Mouse (Mus musculus): Measurements from ENCODE around the gene BC107364. TPM values are rescaled to one million over a fixed set of nuclear protein-coding genes. Genes with fewer than 3 reads are reported as not detected.
"Not testable (repeated sequence)": the region's sequence is repeated elsewhere in the genome, so short reads cannot be mapped to it uniquely, and the experiment has no call there.

BC107364 gene
- polyA plus RNA-seq, 1 experiment from 2014 or later = not detected

- Histone ChIP-seq H3K27ac (replicated peaks; ENCODE audit: low read depth, low read length) (peak overlapping the region; percentile 43; the same call in 1 of the 2 replicates), H3K9ac (ENCODE audit: low read length) (peak overlapping the region; percentile 18; the same call in 1 of the 2 replicates), H3K9me3 (ENCODE audit: control insufficient read depth, low read length) (no peaks in the 10 kb centered on the region), H3K4me1 (ENCODE audit: control insufficient read depth, insufficient read depth, low read length) (peaks cover 3% of the 10 kb centered on the region; the same call in 1 of the 2 replicates), H3K4me3 (ENCODE audit: low read depth, low read length) (peak overlapping the region; percentile 19), H3K4me2 (ENCODE audit: low read depth, severe bottlenecking) (peak overlapping the region; percentile 59), H3K36me3 (ENCODE audit: control insufficient read depth, insufficient read depth, low read length) (no peaks in the 10 kb centered on the region), H3K27me3 (ENCODE audit: control insufficient read depth, insufficient read depth, low read length) (no peaks in the 10 kb centered on the region)
- ATAC-seq (ENCODE audit: insufficient number of reproducible peaks, low FRiP score, low TSS enrichment, low read depth) (no peak), DNase-seq (ENCODE audit: low spot score) (peak; percentile 50)
- WGBS = 6% methylated on average over 26 of the region's 26 CpGs
Observed at GRCm38 (mm10) chr3:96487596-96488289, 35.6 kb upstream of the BC107364 start.

DNA sequence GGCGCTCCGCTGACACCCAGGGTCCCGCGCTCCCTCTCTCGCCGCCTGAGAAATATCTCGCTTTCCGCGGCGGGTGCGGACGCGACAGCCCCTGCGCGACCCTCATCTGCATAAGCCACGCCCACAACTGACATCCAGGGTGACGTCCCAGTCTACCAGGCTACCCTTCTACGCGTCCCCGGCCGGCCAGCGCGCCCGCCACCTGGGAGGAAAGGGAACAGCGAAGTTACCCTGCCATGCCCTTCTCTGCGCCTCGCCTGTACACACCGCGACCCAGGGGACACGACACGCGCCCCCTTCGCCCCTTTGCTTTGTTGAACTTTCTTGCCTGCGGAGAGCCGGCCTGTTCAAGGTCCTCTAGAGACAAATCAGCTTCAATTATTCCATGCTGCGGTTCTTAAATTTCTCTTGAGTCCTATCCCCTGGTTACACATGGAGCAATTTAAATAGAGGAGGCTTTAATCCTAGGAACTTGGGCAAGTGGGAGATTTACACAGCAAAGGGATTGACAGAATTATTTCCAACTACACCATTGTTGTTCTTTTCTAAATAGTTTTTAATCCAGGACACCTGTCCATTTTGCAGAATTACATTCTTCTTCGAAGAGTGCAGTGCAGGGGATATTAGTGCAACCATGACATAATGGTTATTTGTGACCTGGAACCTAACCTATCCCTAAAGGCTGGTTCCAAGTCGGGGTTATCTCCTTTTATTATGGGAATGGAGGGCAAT lies 34.9 kb upstream of the BC107364 start:
- not testable (repeated sequence) for H3K4me3 ChIP-seq (ENCODE audit: low read depth, low read length); DNase-seq (ENCODE audit: low spot score); H3K27me3 ChIP-seq (ENCODE audit: control insufficient read depth, insufficient read depth, low read length); H3K9me3 ChIP-seq (ENCODE audit: control insufficient read depth, low read length); H3K27ac ChIP-seq (replicated peaks; ENCODE audit: low read depth, low read length); H3K4me1 ChIP-seq (ENCODE audit: control insufficient read depth, insufficient read depth, low read length); H3K9ac ChIP-seq (ENCODE audit: low read length); H3K36me3 ChIP-seq (ENCODE audit: control insufficient read depth, insufficient read depth, low read length)
- H3K4me2 ChIP-seq (ENCODE audit: low read depth, severe bottlenecking) = peak overlapping the region; percentile 19; the same call in 1 of the 2 replicates
- ATAC-seq (ENCODE audit: insufficient number of reproducible peaks, low FRiP score, low TSS enrichment, low read depth) = peak; percentile 83
- WGBS = 10% methylated on average over 5 of the region's 38 CpGs

DNA sequence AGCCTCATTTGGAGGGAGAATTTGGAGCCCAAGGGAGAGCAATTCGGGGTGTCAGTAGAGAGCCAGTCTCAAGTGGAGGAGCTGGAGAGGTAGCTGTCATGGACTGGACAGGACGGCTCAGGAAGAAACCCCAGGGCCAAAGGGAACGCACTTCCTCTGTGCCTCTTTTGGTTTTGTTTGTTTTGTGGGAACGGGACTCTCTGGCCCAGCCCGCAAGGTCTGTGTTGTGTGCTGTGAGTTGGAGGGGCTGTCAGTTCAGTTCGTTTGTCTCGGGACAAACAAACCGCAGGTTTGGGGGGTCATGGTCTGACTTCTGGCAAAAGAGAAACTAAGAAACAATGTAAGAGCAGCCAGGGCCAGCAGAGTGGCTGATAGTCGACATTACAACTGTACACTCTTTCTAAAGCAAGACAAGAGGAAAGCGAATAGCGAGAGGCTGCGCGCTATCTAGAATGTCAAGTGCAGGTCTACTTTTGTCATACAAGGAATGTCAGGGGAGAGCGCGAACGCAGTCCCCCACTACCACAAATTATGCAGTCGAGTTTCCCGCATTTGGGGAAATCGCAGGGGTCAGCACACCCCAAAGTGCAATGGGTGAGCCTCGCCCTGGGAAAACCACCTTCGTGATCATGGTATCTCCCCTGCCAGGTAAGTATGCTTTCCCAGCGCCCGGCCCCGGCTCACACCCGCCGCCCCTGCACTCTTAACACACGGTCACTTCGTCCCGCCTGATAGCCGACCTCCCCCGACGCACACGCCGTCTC lies 34.1 kb upstream of the BC107364 start:
- not testable (repeated sequence) for H3K27me3 ChIP-seq (ENCODE audit: control insufficient read depth, insufficient read depth, low read length); H3K36me3 ChIP-seq (ENCODE audit: control insufficient read depth, insufficient read depth, low read length); H3K4me1 ChIP-seq (ENCODE audit: control insufficient read depth, insufficient read depth, low read length); DNase-seq (ENCODE audit: low spot score); H3K4me2 ChIP-seq (ENCODE audit: low read depth, severe bottlenecking); H3K9me3 ChIP-seq (ENCODE audit: control insufficient read depth, low read length); H3K4me3 ChIP-seq (ENCODE audit: low read depth, low read length); H3K9ac ChIP-seq (ENCODE audit: low read length); H3K27ac ChIP-seq (replicated peaks; ENCODE audit: low read depth, low read length)
- peak; percentile 72 for ATAC-seq (ENCODE audit: insufficient number of reproducible peaks, low FRiP score, low TSS enrichment, low read depth)
- WGBS = 0% methylated on average over 3 of the region's 34 CpGs

GRCm38 (mm10) chr3:96485361-96485760 lies 33.3 kb upstream of the BC107364 start:
- no peaks in the 10 kb centered on the region for H3K27me3 ChIP-seq (ENCODE audit: control insufficient read depth, insufficient read depth, low read length)
- H3K9ac ChIP-seq (ENCODE audit: low read length) = 0 out of 2 replicates have a peak overlapping the region, but pooled peaks have one; percentile 0
- peaks cover 3% of the 10 kb centered on the region; the same call in 1 of the 2 replicates for H3K4me1 ChIP-seq (ENCODE audit: control insufficient read depth, insufficient read depth, low read length)
- no peak for DNase-seq (ENCODE audit: low spot score)
- H3K9me3 ChIP-seq (ENCODE audit: control insufficient read depth, low read length) = no peaks in the 10 kb centered on the region
- no peak for ATAC-seq (ENCODE audit: insufficient number of reproducible peaks, low FRiP score, low TSS enrichment, low read depth)
- no peak overlapping the region for H3K27ac ChIP-seq (replicated peaks; ENCODE audit: low read depth, low read length)
- no peak overlapping the region for H3K4me2 ChIP-seq (ENCODE audit: low read depth, severe bottlenecking)
- no peak overlapping the region for H3K4me3 ChIP-seq (ENCODE audit: low read depth, low read length)
- 81% methylated on average over 2 of the region's 2 CpGs for WGBS
- H3K36me3 ChIP-seq (ENCODE audit: control insufficient read depth, insufficient read depth, low read length) = no peaks in the 10 kb centered on the region

DNA sequence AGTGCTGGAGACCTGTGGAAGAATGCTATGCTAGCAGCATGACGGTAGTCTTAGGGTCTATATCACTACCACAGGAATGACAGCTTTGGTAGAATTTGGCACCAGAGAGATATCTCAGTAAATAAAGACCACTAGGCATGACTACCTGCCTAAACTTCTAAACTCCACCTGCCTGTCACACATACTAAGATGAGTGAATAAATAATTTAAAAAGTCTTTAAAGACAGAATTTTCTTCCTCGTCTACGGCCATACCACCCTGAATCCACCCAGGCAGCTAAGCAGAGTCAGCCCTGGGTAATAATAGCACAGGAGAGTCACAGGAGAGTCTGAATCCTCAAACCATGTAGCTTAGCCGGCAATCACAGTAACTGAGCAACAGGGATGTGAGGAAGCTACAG lies 32.8 kb upstream of the BC107364 start:
- Histone ChIP-seq H3K27me3 (ENCODE audit: control insufficient read depth, insufficient read depth, low read length) (no peaks in the 10 kb centered on the region), H3K4me3 (ENCODE audit: low read depth, low read length) (no peak overlapping the region), H3K9me3 (ENCODE audit: control insufficient read depth, low read length) (no peaks in the 10 kb centered on the region), H3K4me1 (ENCODE audit: control insufficient read depth, insufficient read depth, low read length) (peaks cover 3% of the 10 kb centered on the region; the same call in 1 of the 2 replicates), H3K36me3 (ENCODE audit: control insufficient read depth, insufficient read depth, low read length) (no peaks in the 10 kb centered on the region), H3K27ac (replicated peaks; ENCODE audit: low read depth, low read length) (no peak overlapping the region), H3K9ac (ENCODE audit: low read length) (0 out of 2 replicates have a peak overlapping the region, but pooled peaks have one; percentile 0), H3K4me2 (ENCODE audit: low read depth, severe bottlenecking) (no peak overlapping the region)
- DNase-seq (ENCODE audit: low spot score) (no peak), ATAC-seq (ENCODE audit: insufficient number of reproducible peaks, low FRiP score, low TSS enrichment, low read depth) (no peak)
- 79% methylated on average over 4 of the region's 4 CpGs for whole genome bisulfite sequencing

DNA sequence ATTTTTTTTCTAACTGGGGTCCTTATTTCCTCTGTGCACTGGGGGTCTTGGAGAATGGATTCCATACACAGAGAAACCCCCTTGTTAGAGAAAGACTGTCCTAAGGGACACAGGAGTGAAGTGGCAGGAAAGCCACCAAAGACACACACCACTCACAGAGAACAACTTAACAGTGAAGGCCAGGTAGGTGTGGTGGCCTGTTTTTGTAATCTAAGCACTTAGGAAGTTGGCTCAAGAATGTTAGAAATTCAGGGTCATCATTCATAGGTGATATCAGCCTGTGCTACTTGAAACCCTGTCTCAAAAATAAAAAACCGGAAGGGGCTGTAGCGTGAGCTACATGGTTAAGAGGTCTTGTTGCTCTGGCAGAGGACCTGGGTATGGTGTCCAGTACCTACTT lies 31.8 kb upstream of the BC107364 start:
- WGBS = 84% methylated on average over 2 of the region's 2 CpGs
- H3K27me3 ChIP-seq (ENCODE audit: control insufficient read depth, insufficient read depth, low read length) = no peaks in the 10 kb centered on the region
- peaks cover 3% of the 10 kb centered on the region; the same call in 1 of the 2 replicates for H3K4me1 ChIP-seq (ENCODE audit: control insufficient read depth, insufficient read depth, low read length)
- H3K4me3 ChIP-seq (ENCODE audit: low read depth, low read length) = no peak overlapping the region
- no peaks in the 10 kb centered on the region for H3K9me3 ChIP-seq (ENCODE audit: control insufficient read depth, low read length)
- H3K4me2 ChIP-seq (ENCODE audit: low read depth, severe bottlenecking) = no peak overlapping the region
- ATAC-seq (ENCODE audit: insufficient number of reproducible peaks, low FRiP score, low TSS enrichment, low read depth) = no peak
- H3K27ac ChIP-seq (replicated peaks; ENCODE audit: low read depth, low read length) = no peak overlapping the region
- H3K9ac ChIP-seq (ENCODE audit: low read length) = no peak overlapping the region
- no peaks in the 10 kb centered on the region for H3K36me3 ChIP-seq (ENCODE audit: control insufficient read depth, insufficient read depth, low read length)
- no peak for DNase-seq (ENCODE audit: low spot score)

GRCm38 (mm10) chr3:96483044-96483443 lies 30.9 kb upstream of the BC107364 start:
- 45% methylated on average over 7 of the region's 7 CpGs for WGBS
- H3K36me3 ChIP-seq (ENCODE audit: control insufficient read depth, insufficient read depth, low read length); H3K9ac ChIP-seq (ENCODE audit: low read length); DNase-seq (ENCODE audit: low spot score); H3K27me3 ChIP-seq (ENCODE audit: control insufficient read depth, insufficient read depth, low read length); H3K4me2 ChIP-seq (ENCODE audit: low read depth, severe bottlenecking); H3K9me3 ChIP-seq (ENCODE audit: control insufficient read depth, low read length); ATAC-seq (ENCODE audit: insufficient number of reproducible peaks, low FRiP score, low TSS enrichment, low read depth); H3K4me3 ChIP-seq (ENCODE audit: low read depth, low read length); H3K4me1 ChIP-seq (ENCODE audit: control insufficient read depth, insufficient read depth, low read length); H3K27ac ChIP-seq (replicated peaks; ENCODE audit: low read depth, low read length): not testable (repeated sequence)

GRCm38 (mm10) chr3:96482451-96482850 lies 30.3 kb upstream of the BC107364 start:
- Histone ChIP-seq H3K9ac (ENCODE audit: low read length) (no peak overlapping the region), H3K27ac (replicated peaks; ENCODE audit: low read depth, low read length) (no peak overlapping the region), H3K27me3 (ENCODE audit: control insufficient read depth, insufficient read depth, low read length) (no peaks in the 10 kb centered on the region), H3K4me2 (ENCODE audit: low read depth, severe bottlenecking) (no peak overlapping the region), H3K4me3 (ENCODE audit: low read depth, low read length) (no peak overlapping the region), H3K36me3 (ENCODE audit: control insufficient read depth, insufficient read depth, low read length) (no peaks in the 10 kb centered on the region), H3K4me1 (ENCODE audit: control insufficient read depth, insufficient read depth, low read length) (peaks cover 3% of the 10 kb centered on the region; the same call in 1 of the 2 replicates), H3K9me3 (ENCODE audit: control insufficient read depth, low read length) (no peaks in the 10 kb centered on the region)
- DNase-seq (ENCODE audit: low spot score) = no peak
- ATAC-seq (ENCODE audit: insufficient number of reproducible peaks, low FRiP score, low TSS enrichment, low read depth) = no peak
- WGBS = 91% methylated on average over 13 of the region's 13 CpGs

Data from limb, embryonic 11.5 days (tissue).